Mouse (Mus musculus): ENCODE data around the gene Plekha1. TPM values are rescaled to one million over a fixed set of nuclear protein-coding genes. Genes with fewer than 3 reads are reported as not detected.

Plekha1 gene
- polyA plus RNA-seq, 1 experiment from 2014 or later: 91.6 TPM

DNA sequence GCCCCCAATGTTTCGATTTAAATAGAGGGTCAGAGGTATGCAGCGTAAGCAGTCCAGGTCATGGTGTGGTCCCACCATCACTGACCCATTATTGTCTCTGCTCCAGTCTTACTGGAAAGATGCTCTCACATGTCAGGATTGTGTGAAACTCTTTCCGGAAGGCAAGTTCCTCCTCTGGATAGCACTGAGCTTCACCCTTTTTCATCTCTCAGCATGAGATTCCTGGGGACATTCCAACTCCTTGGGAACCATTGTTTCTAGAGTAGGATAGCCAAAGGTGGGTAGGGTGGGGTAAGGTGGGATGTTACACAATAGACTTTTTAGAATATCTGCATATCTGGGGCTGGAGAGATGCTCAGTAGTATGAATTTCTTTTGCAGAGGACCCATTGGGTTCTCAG lies 80.2 kb downstream of the Plekha1 start:
- H3K4me2 ChIP-seq (replicated peaks; ENCODE audit: low read depth, low read length): no peak overlapping the region
- no peaks in the 10 kb centered on the region for H3K36me3 ChIP-seq (ENCODE audit: insufficient read depth, low read length)
- H3K4me3 ChIP-seq (ENCODE audit: low read length): no peak overlapping the region
- no peaks in the 10 kb centered on the region for H3K27me3 ChIP-seq (ENCODE audit: insufficient read depth, low read length)
- no peak for ATAC-seq (ENCODE audit: low FRiP score, low TSS enrichment)
- H3K4me1 ChIP-seq (ENCODE audit: insufficient read depth, low read length): no peaks in the 10 kb centered on the region
- no peaks in the 10 kb centered on the region for H3K9me3 ChIP-seq (ENCODE audit: low read length)
- WGBS: 92% methylated on average over 3 of the region's 3 CpGs
- H3K9ac ChIP-seq (replicated peaks; ENCODE audit: low read length): no peak overlapping the region
- no peak overlapping the region for H3K27ac ChIP-seq (ENCODE audit: low read length)

- Histone ChIP-seq H3K27ac (ENCODE audit: low read length) (no peak overlapping the region), H3K36me3 (ENCODE audit: insufficient read depth, low read length) (no peaks in the 10 kb centered on the region), H3K4me3 (ENCODE audit: low read length) (no peak overlapping the region), H3K4me2 (replicated peaks; ENCODE audit: low read depth, low read length) (no peak overlapping the region), H3K4me1 (ENCODE audit: insufficient read depth, low read length) (no peaks in the 10 kb centered on the region), H3K9me3 (ENCODE audit: low read length) (no peaks in the 10 kb centered on the region), H3K27me3 (ENCODE audit: insufficient read depth, low read length) (no peaks in the 10 kb centered on the region), H3K9ac (replicated peaks; ENCODE audit: low read length) (no peak overlapping the region)
- ATAC-seq (ENCODE audit: low FRiP score, low TSS enrichment): no peak
- WGBS: 86% methylated on average over 12 of the region's 12 CpGs
Measured at GRCm38 (mm10) chr7:130946303-130946702, 80.7 kb downstream of the Plekha1 start.

GRCm38 (mm10) chr7:130948563-130949208 lies 83.1 kb downstream of the Plekha1 start:
- H3K9me3 ChIP-seq (ENCODE audit: low read length): no peaks in the 10 kb centered on the region
- no peak overlapping the region for H3K4me2 ChIP-seq (replicated peaks; ENCODE audit: low read depth, low read length)
- H3K9ac ChIP-seq (replicated peaks; ENCODE audit: low read length): peak overlapping the region; percentile 36; the same call in 1 of the 2 replicates
- WGBS: 47% methylated on average over 5 of the region's 5 CpGs
- no peaks in the 10 kb centered on the region for H3K4me1 ChIP-seq (ENCODE audit: insufficient read depth, low read length)
- ATAC-seq (ENCODE audit: low FRiP score, low TSS enrichment): peak; percentile 50; the same call in 1 of the 2 replicates
- 0 out of 2 replicates have a peak overlapping the region, but pooled peaks have one; percentile 43 for H3K27ac ChIP-seq (ENCODE audit: low read length)
- no peaks in the 10 kb centered on the region for H3K27me3 ChIP-seq (ENCODE audit: insufficient read depth, low read length)
- no peaks in the 10 kb centered on the region for H3K36me3 ChIP-seq (ENCODE audit: insufficient read depth, low read length)
- H3K4me3 ChIP-seq (ENCODE audit: low read length): no peak overlapping the region

GRCm38 (mm10) chr7:130949331-130949751 lies 83.8 kb downstream of the Plekha1 start:
- Histone ChIP-seq H3K36me3 (ENCODE audit: insufficient read depth, low read length) (no peaks in the 10 kb centered on the region), H3K4me2 (replicated peaks; ENCODE audit: low read depth, low read length) (0 out of 2 replicates have a peak overlapping the region, but pooled peaks have one; percentile 13), H3K4me1 (ENCODE audit: insufficient read depth, low read length) (no peaks in the 10 kb centered on the region), H3K27me3 (ENCODE audit: insufficient read depth, low read length) (no peaks in the 10 kb centered on the region), H3K9ac (replicated peaks; ENCODE audit: low read length) (no peak overlapping the region), H3K9me3 (ENCODE audit: low read length) (no peaks in the 10 kb centered on the region), H3K27ac (ENCODE audit: low read length) (peak overlapping the region; percentile 35), H3K4me3 (ENCODE audit: low read length) (no peak overlapping the region)
- 42% methylated on average over 8 of the region's 8 CpGs for WGBS
- peak; percentile 71 for ATAC-seq (ENCODE audit: low FRiP score, low TSS enrichment)

- Histone ChIP-seq H3K27ac (ENCODE audit: low read length) (no peak overlapping the region), H3K36me3 (ENCODE audit: insufficient read depth, low read length) (no peaks in the 10 kb centered on the region), H3K27me3 (ENCODE audit: insufficient read depth, low read length) (no peaks in the 10 kb centered on the region), H3K4me3 (ENCODE audit: low read length) (no peak overlapping the region), H3K9me3 (ENCODE audit: low read length) (no peaks in the 10 kb centered on the region), H3K9ac (replicated peaks; ENCODE audit: low read length) (no peak overlapping the region), H3K4me2 (replicated peaks; ENCODE audit: low read depth, low read length) (no peak overlapping the region), H3K4me1 (ENCODE audit: insufficient read depth, low read length) (no peaks in the 10 kb centered on the region)
- WGBS: 77% methylated on average over 7 of the region's 7 CpGs
- ATAC-seq (ENCODE audit: low FRiP score, low TSS enrichment): no peak
Measured at GRCm38 (mm10) chr7:130950482-130950881, 84.9 kb downstream of the Plekha1 start.

DNA sequence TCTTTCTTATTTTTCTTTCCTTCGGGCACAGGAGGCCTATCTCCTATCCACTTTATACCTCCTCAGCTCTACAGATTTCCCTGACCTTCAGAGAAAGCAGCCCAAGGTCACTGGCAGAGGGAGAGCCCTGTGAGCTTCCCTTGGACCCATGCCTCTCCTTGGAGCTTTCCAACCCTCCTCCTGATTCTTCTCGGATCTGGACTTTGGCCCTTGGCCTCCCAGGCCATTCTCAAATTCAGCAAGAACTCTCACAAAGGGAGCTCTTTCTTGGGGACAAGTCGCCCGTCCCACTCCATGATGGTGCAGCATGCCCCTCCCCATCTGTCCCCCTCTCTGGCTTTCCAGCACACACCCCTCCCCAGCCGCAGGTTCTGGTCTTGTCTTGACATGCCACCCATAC lies 85.4 kb downstream of the Plekha1 start:
- H3K27me3 ChIP-seq (ENCODE audit: insufficient read depth, low read length): no peaks in the 10 kb centered on the region
- H3K9ac ChIP-seq (replicated peaks; ENCODE audit: low read length): no peak overlapping the region
- no peaks in the 10 kb centered on the region for H3K4me1 ChIP-seq (ENCODE audit: insufficient read depth, low read length)
- no peaks in the 10 kb centered on the region for H3K36me3 ChIP-seq (ENCODE audit: insufficient read depth, low read length)
- 92% methylated on average over 5 of the region's 5 CpGs for WGBS
- no peak overlapping the region for H3K4me2 ChIP-seq (replicated peaks; ENCODE audit: low read depth, low read length)
- H3K4me3 ChIP-seq (ENCODE audit: low read length): no peak overlapping the region
- H3K9me3 ChIP-seq (ENCODE audit: low read length): no peaks in the 10 kb centered on the region
- no peak overlapping the region for H3K27ac ChIP-seq (ENCODE audit: low read length)
- ATAC-seq (ENCODE audit: low FRiP score, low TSS enrichment): no peak

GRCm38 (mm10) chr7:130953376-130953775 lies 87.8 kb downstream of the Plekha1 start:
- H3K4me3 ChIP-seq (ENCODE audit: low read length): no peak overlapping the region
- H3K27me3 ChIP-seq (ENCODE audit: insufficient read depth, low read length): no peaks in the 10 kb centered on the region
- no peak for ATAC-seq (ENCODE audit: low FRiP score, low TSS enrichment)
- no peak overlapping the region for H3K27ac ChIP-seq (ENCODE audit: low read length)
- H3K4me1 ChIP-seq (ENCODE audit: insufficient read depth, low read length): no peaks in the 10 kb centered on the region
- no peak overlapping the region for H3K9ac ChIP-seq (replicated peaks; ENCODE audit: low read length)
- H3K4me2 ChIP-seq (replicated peaks; ENCODE audit: low read depth, low read length): no peak overlapping the region
- no peaks in the 10 kb centered on the region for H3K9me3 ChIP-seq (ENCODE audit: low read length)
- WGBS: 91% methylated on average over 10 of the region's 10 CpGs
- no peaks in the 10 kb centered on the region for H3K36me3 ChIP-seq (ENCODE audit: insufficient read depth, low read length)

GRCm38 (mm10) chr7:130954177-130954601 lies 88.6 kb downstream of the Plekha1 start:
- no peaks in the 10 kb centered on the region for H3K27me3 ChIP-seq (ENCODE audit: insufficient read depth, low read length)
- H3K36me3 ChIP-seq (ENCODE audit: insufficient read depth, low read length): no peaks in the 10 kb centered on the region
- no peaks in the 10 kb centered on the region for H3K9me3 ChIP-seq (ENCODE audit: low read length)
- 90% methylated on average over 10 of the region's 10 CpGs for WGBS
- H3K4me2 ChIP-seq (replicated peaks; ENCODE audit: low read depth, low read length): no peak overlapping the region
- H3K4me3 ChIP-seq (ENCODE audit: low read length): no peak overlapping the region
- no peak for ATAC-seq (ENCODE audit: low FRiP score, low TSS enrichment)
- H3K27ac ChIP-seq (ENCODE audit: low read length): no peak overlapping the region
- no peaks in the 10 kb centered on the region for H3K4me1 ChIP-seq (ENCODE audit: insufficient read depth, low read length)
- H3K9ac ChIP-seq (replicated peaks; ENCODE audit: low read length): no peak overlapping the region

GRCm38 (mm10) chr7:130958551-130958950 lies 93.0 kb downstream of the Plekha1 start:
- Histone ChIP-seq H3K36me3 (ENCODE audit: insufficient read depth, low read length) (no peaks in the 10 kb centered on the region), H3K4me1 (ENCODE audit: insufficient read depth, low read length) (0 out of 2 replicates have a peak, but pooled peaks cover 6% of the 10 kb centered on the region), H3K4me3 (ENCODE audit: low read length) (no peak overlapping the region), H3K27me3 (ENCODE audit: insufficient read depth, low read length) (no peaks in the 10 kb centered on the region), H3K9me3 (ENCODE audit: low read length) (no peaks in the 10 kb centered on the region), H3K27ac (ENCODE audit: low read length) (no peak overlapping the region), H3K9ac (replicated peaks; ENCODE audit: low read length) (no peak overlapping the region), H3K4me2 (replicated peaks; ENCODE audit: low read depth, low read length) (no peak overlapping the region)
- no peak for ATAC-seq (ENCODE audit: low FRiP score, low TSS enrichment)
- 64% methylated on average over 7 of the region's 7 CpGs for WGBS

DNA sequence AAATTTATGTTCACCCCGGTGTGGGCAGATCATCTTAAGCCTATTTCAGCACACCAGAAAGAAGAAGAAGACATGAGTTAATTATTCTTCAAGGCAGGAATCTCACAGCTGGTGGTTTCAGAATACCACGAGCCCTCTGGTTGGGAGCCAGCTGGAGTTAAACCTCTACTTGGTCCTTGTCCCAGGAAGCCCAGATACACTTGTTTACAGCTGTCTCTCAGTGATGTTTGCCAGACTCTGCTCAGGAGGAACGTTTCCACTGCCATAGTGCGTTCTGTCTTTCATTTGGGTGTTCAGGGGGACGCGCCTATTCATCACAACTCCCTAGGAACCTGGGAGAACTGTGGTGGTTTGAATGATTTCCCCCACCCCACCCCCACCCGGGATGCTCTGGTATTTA lies 94.3 kb downstream of the Plekha1 start:
- H3K27ac ChIP-seq (ENCODE audit: low read length): no peak overlapping the region
- no peak overlapping the region for H3K4me2 ChIP-seq (replicated peaks; ENCODE audit: low read depth, low read length)
- 54% methylated on average over 7 of the region's 7 CpGs for WGBS

More for the DNA sequence above, 94.3 kb downstream of the Plekha1 start:
- H3K4me3 ChIP-seq (ENCODE audit: low read length): no peak overlapping the region
- no peaks in the 10 kb centered on the region for H3K27me3 ChIP-seq (ENCODE audit: insufficient read depth, low read length)
- H3K9ac ChIP-seq (replicated peaks; ENCODE audit: low read length): no peak overlapping the region
- peak; percentile 27; the same call in 1 of the 2 replicates for ATAC-seq (ENCODE audit: low FRiP score, low TSS enrichment)
- peaks cover 11% of the 10 kb centered on the region for H3K4me1 ChIP-seq (ENCODE audit: insufficient read depth, low read length)
- H3K36me3 ChIP-seq (ENCODE audit: insufficient read depth, low read length): no peaks in the 10 kb centered on the region
- no peaks in the 10 kb centered on the region for H3K9me3 ChIP-seq (ENCODE audit: low read length)
